Mouse (Mus musculus) T-cell, adult 66 days (primary cell): ENCODE results near the gene Lpcat2b. TPM values are rescaled to one million over a fixed set of nuclear protein-coding genes. Genes with fewer than 3 reads are reported as not detected.

ENCODE experiments used
- total RNA-seq, 2 experiments: library from RNA; stranded (reverse); gene quantifications; 3 replicates in 1 of 2; 4 replicates in 1 of 2; pipeline ENCODE4 v1.2.4; 2023

The Lpcat2b gene
- not detected for total RNA-seq

DNA sequence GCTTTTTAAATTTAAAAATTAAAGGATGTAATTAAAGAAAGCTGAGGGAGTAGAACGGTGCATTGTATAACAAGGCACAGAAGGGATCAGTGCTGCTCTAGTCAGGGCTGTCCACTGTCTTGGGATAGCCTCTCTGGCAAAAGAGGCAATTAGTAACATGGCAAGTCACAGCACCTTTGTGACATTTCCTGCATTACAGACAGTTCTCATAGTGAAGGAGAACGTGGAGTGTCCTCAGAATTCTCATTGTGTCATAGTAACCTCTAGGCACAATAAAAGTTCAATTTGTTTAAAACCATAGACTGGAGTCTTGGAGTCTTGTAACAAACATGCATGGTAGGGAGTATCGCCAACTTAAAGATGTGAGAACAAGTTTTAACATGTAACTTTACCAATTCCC, at the start of gene Lpcat2b:
Gene Lpcat2b (plus strand): TSS at position 301 of the 400 bp plus-strand sequence.

GRCm38 (mm10) chr5:107402436-107402835, 28.9 kb upstream of the Lpcat2b start, which contains the start of gene Ephx4:
Gene Ephx4 (plus strand): TSS chr5:107402736.

DNA sequence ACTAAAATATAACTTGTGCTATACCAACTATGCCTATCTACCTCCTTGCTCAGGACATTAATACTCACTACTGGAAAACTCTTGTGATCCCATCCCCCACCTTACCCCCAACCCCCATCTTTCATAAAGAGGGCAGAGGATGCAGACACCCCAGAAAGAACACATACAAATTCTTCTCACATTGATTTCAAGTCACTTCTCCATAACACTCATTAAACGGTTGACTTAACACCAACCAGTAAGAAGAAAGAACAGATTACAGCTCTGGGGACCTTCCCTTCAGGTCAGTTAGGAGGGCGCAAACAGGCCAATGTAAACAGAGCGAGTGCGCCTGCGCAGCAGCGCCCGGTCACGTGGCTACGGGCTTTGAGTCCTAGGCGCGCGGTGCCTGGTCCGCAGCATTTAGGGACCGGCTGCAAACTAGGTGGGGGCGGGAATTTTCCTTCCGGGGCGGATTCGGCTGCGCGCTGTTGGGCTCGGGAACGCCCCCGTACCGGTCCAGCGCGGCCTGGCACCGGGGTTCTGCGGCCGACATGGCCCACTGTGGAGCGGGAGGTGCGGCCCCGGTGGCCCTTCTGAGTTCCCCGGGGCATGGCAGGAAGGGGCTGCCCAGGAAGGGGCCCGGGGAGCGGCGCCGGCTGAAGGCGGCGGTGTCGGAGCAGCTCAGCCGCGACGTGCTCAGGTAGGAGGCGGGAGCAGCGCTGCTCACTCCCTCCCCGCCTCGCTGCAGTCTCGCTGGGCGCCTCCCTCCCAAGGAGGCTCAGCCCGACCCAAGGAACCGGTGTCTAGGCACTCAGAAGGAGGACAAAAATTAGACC, 6.3 kb downstream of the Lpcat2b start, which contains the start of gene Btbd8:
Gene Btbd8 (plus strand): TSS at position 534 of the 818 bp plus-strand sequence.

Other genes with a start within 250 kb of the Lpcat2b start
- gene Tgfbr3, start 141.9 kb upstream of the Lpcat2b start, total RNA-seq = 10 to 100 TPM; 52.0 to 56.7 TPM
- 1 to 10 TPM in 1 of 2 experiments, under 1 TPM in 1; 0.68 to 1.2 TPM for gene Brdt, start 100.4 kb upstream of the Lpcat2b start, total RNA-seq
- under 1 TPM in 1 of 2 experiments, not detected in 1; 0.52 TPM for gene Ephx4, start 28.8 kb upstream of the Lpcat2b start, total RNA-seq
- gene Btbd8, start 6.4 kb downstream of the Lpcat2b start, total RNA-seq = 1 to 10 TPM; 5.4 to 6.9 TPM
- under 1 TPM in 1 of 2 experiments, not detected in 1; 0.17 TPM for gene Gm42669, start 76.1 kb downstream of the Lpcat2b start, total RNA-seq
- gene 1700028K03Rik, start 103.2 kb downstream of the Lpcat2b start, total RNA-seq = under 1 TPM; 0.15 to 0.18 TPM
- gene Rpap2, start 165.8 kb downstream of the Lpcat2b start, total RNA-seq = 10 to 100 TPM; 32.7 to 34.8 TPM
- gene Glmn, start 166.3 kb downstream of the Lpcat2b start, total RNA-seq = 10 to 100 TPM; 15.7 to 16.3 TPM